Mouse (Mus musculus) testis, adult 2 months (tissue): ENCODE results near the gene Aff4.

ENCODE experiments used
- CTCF ChIP-seq: fragments of 200-500 bp; IDR thresholded peaks from 2 replicates; pipeline ENCODE4 v1.5.1; 2012; ENCODE audit warnings: low read depth, mild to moderate bottlenecking, inconsistent platforms, low read length, moderate library complexity; ENCODE audit not compliant: control insufficient read depth, insufficient read depth, insufficient replicate concordance
- POLR2A ChIP-seq: fragments of 200-500 bp; IDR thresholded peaks from 2 replicates; pipeline ENCODE4 v1.6.1; 2012; ENCODE audit warnings: low read depth, mild to moderate bottlenecking, inconsistent platforms, low read length, moderate library complexity; ENCODE audit not compliant: control insufficient read depth

- TF ChIP-seq CTCF: no peak
- TF ChIP-seq POLR2A: no peak
Measured at GRCm38 (mm10) chr11:53450070-53450705, 99.6 kb downstream of the Aff4 start.
